Mouse (Mus musculus) brain, embryonic 14.5 days (tissue): ENCODE results near the gene Fkbp14.

Source experiments
- CTCF ChIP-seq: fragments of 200-500 bp; IDR thresholded peaks from 2 replicates; pipeline ENCODE4 v1.5.1; 2012; ENCODE audit warnings: inconsistent platforms, mild to moderate bottlenecking, moderate library complexity, borderline replicate concordance; ENCODE audit not compliant: insufficient read depth, insufficient read length; ENCODE audit errors: extremely low read depth
- POLR2A ChIP-seq: fragments of 200-500 bp; IDR thresholded peaks from 2 replicates; pipeline ENCODE4 v1.6.1; 2012; ENCODE audit warnings: mild to moderate bottlenecking, inconsistent platforms, borderline replicate concordance; ENCODE audit not compliant: poor library complexity, insufficient read depth, insufficient read length, severe bottlenecking; ENCODE audit errors: extremely low read depth

GRCm38 (mm10) chr6:54537053-54537452 is 60.1 kb downstream of the Fkbp14 start:
- TF ChIP-seq CTCF (no peak), POLR2A (no peak)
